Mouse (Mus musculus) hindbrain, postnatal 0 days (tissue): Measurements from ENCODE around the gene Tmem102. TPM values are rescaled to one million over a fixed set of nuclear protein-coding genes. Genes with fewer than 3 reads are reported as not detected.

Source experiments
- ATAC-seq: fragments of 200-750 bp; cut with Nextera tagmentation; 2 replicates; pipeline ENCODE4 v1.8.0; 2017; ENCODE audit warnings: mild to moderate bottlenecking, moderate TSS enrichment, moderate library complexity
- DNase-seq: peaks from one replicate; pipeline ENCODE4 v3.0.0-alpha.2; 2015; ENCODE audit warnings: low spot score
- H3K27ac ChIP-seq: fragments of 300-500 bp; sonication (generic); 2 replicates; pipeline ENCODE4 v1.5.1; 2014; ENCODE audit warnings: mild to moderate bottlenecking
- H3K27me3 ChIP-seq: fragments of 300-500 bp; sonication (generic); 2 replicates; pipeline ENCODE4 v1.6.1; 2014; ENCODE audit warnings: low read length, mixed read lengths; ENCODE audit not compliant: insufficient read depth
- H3K36me3 ChIP-seq: fragments of 300-500 bp; sonication (generic); 2 replicates; pipeline ENCODE4 v1.6.1; 2014; ENCODE audit warnings: low read length, mixed read lengths; ENCODE audit not compliant: insufficient read depth
- H3K4me1 ChIP-seq: fragments of 300-500 bp; sonication (generic); 2 replicates; pipeline ENCODE4 v1.6.1; 2014; ENCODE audit warnings: antibody characterized with exemption, low read length, mixed read lengths; ENCODE audit not compliant: insufficient read depth
- H3K4me2 ChIP-seq: fragments of 300-500 bp; sonication (generic); 2 replicates; pipeline ENCODE4 v1.6.1; 2014; ENCODE audit warnings: low read depth, mild to moderate bottlenecking, low read length, moderate library complexity, mixed read lengths
- H3K4me3 ChIP-seq: fragments of 300-500 bp; sonication (generic); 2 replicates; pipeline ENCODE4 v1.5.1; 2014; ENCODE audit warnings: low read length
- H3K9ac ChIP-seq: fragments of 300-500 bp; sonication (generic); replicated peaks from 2 replicates; pipeline ENCODE4 v1.6.1; 2014; ENCODE audit warnings: mild to moderate bottlenecking, low read length, moderate library complexity, mixed read lengths
- H3K9me3 ChIP-seq: fragments of 300-500 bp; sonication (generic); 2 replicates; pipeline ENCODE4 v1.6.1; 2016; ENCODE audit warnings: low read length, mixed read lengths
- CTCF ChIP-seq: IDR thresholded peaks from 2 replicates; pipeline ENCODE4 v1.5.1; 2016; ENCODE audit warnings: antibody characterized with exemption, control low read depth, low read depth
- WGBS: fragments of 180-500 bp; shearing (Covaris S2); extraction: QIAGEN DNeasy Blood & Tissue Kit; methylation state at CpG from one replicate; pipeline ENCODE4 v1.1.7; 2014; 5-methylcytosine and 5-hydroxymethylcytosine counted together
- polyA plus RNA-seq: library from polyadenylated mRNA; unstranded; fragments of >200 nt; fragmentation: Nextera tagmentation; extraction: Ambion mirVana; gene quantifications from 2 replicates; pipeline ENCODE4 v1.2.1, GENCODE M21; 2015
- total RNA-seq: library from RNA; depleted of rRNA; stranded (reverse); fragments of >200 nt; gene quantifications from 2 replicates; pipeline ENCODE4 v1.2.3, GENCODE M21; 2014

Tmem102 gene
- total and polyA plus RNA-seq, 2 experiments from 2014 or later = 0.16 to 1.5 TPM

DNA sequence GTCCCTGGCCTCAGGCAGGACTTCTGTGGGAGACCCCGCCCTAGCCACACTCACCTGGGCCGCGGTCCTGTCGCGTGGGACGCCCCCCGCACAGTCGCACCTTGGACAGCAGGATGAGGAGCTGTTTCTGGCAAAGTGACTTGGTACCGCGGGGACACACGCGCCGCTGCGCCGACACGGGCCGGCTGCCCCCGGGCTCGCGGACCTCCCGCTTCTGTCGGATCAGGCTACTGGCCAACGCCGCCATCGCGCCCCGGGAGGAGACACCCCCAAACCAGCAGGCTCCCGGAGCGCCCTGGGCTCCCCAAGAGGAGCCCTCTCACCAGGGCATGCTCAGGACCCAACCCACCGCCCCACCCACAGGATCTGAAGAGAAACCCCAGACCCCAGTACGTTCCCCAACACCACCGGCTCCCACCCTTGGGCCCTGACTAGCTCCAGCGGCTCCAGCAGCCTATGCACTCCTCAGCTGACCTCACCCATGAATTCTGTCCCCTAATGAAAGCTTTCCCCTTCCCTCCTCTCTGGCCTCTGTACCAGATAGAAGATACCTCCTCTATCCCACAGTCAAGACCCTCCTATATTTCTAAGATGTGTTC is 3.9 kb downstream of the Tmem102 start, which contains the start of gene Fgf11:
Gene Fgf11 (minus strand): TSS at position 479 of the 599 bp plus-strand sequence.
- Histone ChIP-seq H3K27ac (peak within 1 kb of the TSS; percentile 92), H3K9me3 (no peaks in the 10 kb centered on the region), H3K36me3 (no peaks in the 10 kb centered on the region), H3K4me2 (peak within 1 kb of the TSS; percentile 95), H3K4me3 (peak within 1 kb of the TSS; percentile 60), H3K9ac (peak within 1 kb of the TSS; percentile 71), H3K4me1 (peaks cover 33% of the 10 kb centered on the region), H3K27me3 (peaks cover 20% of the 10 kb centered on the region)
- no peak for TF ChIP-seq CTCF
- WGBS = 2% methylated on average over 33 of the region's 33 CpGs
- peak; percentile 8; the same call in 1 of the 2 replicates for ATAC-seq
- DNase-seq = no peak

DNA sequence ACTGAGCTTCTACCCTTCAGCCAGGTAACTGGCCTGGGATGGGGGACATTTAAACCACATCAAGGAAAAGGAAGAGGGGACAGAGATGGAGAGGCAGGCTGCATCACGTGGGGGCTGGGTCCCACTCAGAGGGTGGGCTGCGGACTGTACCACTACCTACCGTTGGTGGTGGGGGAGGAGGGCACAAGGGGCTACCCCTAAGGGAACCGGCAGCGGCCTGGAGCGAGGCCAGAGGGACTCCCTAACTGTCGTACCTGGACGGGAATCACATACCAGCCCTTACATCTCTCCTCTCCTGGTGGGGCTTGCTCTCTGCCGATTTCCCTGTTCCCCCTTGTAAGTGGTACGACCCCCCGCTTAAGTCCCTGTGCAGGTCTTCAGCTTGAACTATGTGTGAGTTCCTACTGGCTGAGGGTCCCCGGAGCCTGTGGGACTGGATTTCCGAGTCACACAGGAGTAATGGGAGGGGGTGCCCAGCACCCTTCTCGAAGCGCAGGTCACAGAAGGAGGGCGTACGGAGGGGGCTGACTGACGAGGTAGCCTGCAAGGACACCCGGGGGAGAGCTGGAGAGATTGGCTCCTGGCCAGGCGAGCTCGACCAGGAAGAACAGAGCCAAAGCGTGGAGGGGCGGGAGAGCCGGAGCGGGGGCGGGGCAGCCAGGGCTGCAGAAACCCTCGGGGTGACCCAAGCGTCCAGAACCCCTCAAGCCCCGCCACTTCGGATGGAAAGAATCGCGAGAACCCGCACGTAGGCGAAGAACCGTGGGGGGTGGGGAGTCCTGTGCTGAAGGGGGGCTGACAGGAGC is 4.8 kb downstream of the Tmem102 start:
- Histone ChIP-seq H3K27me3 (peaks cover 13% of the 10 kb centered on the region), H3K36me3 (no peaks in the 10 kb centered on the region), H3K27ac (peak overlapping the region; percentile 92), H3K4me3 (peak overlapping the region; percentile 60), H3K4me1 (peaks cover 33% of the 10 kb centered on the region), H3K4me2 (peak overlapping the region; percentile 95), H3K9ac (peak overlapping the region; percentile 71), H3K9me3 (no peaks in the 10 kb centered on the region)
- ATAC-seq = peak; percentile 82
- peak; percentile 89 for DNase-seq
- WGBS = under 1% methylated on average over 33 of the region's 36 CpGs
- no peak for TF ChIP-seq CTCF

DNA sequence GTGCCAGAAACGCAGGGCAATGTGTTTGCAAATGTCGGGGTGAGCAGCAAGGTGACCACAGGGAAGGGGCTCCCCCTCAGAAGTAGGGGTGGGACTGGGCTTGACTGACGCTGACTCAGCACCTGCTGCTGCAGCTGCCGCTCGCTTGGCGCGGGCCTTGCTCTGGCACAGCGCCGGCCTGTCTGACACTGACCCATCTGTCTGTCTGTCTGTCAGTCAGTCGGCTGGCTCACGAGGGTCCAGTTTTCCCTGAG is 5.4 kb downstream of the Tmem102 start:
- Histone ChIP-seq H3K4me1 (peaks cover 33% of the 10 kb centered on the region), H3K4me2 (peak overlapping the region; percentile 95), H3K9ac (peak overlapping the region; percentile 71), H3K27me3 (peaks cover 8% of the 10 kb centered on the region), H3K4me3 (peak overlapping the region; percentile 60), H3K36me3 (no peaks in the 10 kb centered on the region), H3K9me3 (no peaks in the 10 kb centered on the region), H3K27ac (peak overlapping the region; percentile 92)
- ATAC-seq (peak; percentile 22; the same call in 1 of the 2 replicates), DNase-seq (peak; percentile 75)
- WGBS = 2% methylated on average over 11 of the region's 11 CpGs
- TF ChIP-seq CTCF = no peak

DNA sequence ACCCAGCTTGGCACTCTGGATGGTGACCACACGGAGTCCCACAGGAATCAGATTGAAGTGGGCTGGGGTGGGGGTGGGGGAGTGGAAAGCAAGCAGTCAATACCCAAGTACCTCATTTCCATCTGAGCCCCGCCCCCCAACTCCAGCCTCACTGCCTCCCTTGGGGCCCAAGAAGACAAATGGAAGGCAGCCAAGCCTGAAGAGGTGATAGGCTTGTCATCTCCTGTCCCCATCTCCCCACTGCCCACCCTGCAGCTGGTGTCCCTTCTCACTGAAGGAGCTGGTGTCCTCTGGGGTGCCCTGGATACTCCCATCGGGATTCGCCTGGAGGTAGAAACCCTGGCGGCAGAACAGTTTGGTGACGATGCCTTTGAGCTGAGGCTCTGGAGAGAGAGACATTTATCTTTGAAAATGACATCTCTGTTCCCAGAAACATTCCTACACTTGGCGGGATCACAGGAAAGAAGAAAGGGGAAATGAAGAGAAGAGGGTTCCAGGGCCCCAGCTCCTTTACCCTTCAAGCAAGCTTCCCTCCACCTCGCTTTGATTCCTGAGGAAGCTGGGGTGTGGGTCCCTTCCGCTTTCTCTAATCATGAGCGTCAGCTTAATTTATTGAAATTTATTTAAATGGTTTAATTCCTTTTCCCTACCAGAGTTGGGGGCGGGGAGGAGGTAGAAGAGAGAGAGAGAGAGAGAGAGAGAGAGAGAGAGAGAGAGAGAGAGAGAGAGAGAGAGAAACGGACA is 5.9 kb downstream of the Tmem102 start:
- ATAC-seq = no peak
- no peaks in the 10 kb centered on the region for H3K9me3 ChIP-seq
- 11% methylated on average over 12 of the region's 12 CpGs for WGBS
- H3K4me3 ChIP-seq = peak overlapping the region; percentile 60
- H3K27ac ChIP-seq = peak overlapping the region; percentile 92
- H3K36me3 ChIP-seq = no peaks in the 10 kb centered on the region
- H3K4me2 ChIP-seq = peak overlapping the region; percentile 95
- no peak for TF ChIP-seq CTCF
- DNase-seq = peak; percentile 53
- peak overlapping the region; percentile 71 for H3K9ac ChIP-seq
- peaks cover 29% of the 10 kb centered on the region for H3K4me1 ChIP-seq
- H3K27me3 ChIP-seq = 0 out of 2 replicates have a peak, but pooled peaks cover 3% of the 10 kb centered on the region

DNA sequence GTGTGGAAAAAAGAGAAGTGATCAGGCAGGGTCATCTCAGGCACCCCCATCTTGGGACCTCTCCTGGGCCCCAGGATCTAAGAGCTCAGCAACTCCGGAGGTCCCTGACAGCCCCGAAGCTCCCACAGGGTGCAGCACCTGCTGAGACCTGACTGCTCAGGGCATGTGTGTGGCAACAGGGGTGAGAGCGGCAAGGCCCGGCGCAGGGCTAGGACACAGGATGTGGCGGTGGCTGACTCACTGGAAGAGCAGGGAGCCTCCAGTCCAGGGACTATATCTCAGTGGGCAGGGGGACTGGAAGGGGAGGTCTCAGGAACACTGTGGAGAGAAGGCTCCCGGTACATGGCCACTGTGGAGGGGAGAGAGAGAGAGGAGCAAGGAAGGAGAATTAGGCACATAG is 7.5 kb downstream of the Tmem102 start:
- no peak for ATAC-seq
- Histone ChIP-seq H3K27me3 (no peaks in the 10 kb centered on the region), H3K4me1 (peaks cover 19% of the 10 kb centered on the region), H3K4me2 (no peak overlapping the region), H3K36me3 (no peaks in the 10 kb centered on the region), H3K27ac (no peak overlapping the region), H3K9me3 (no peaks in the 10 kb centered on the region), H3K9ac (no peak overlapping the region), H3K4me3 (no peak overlapping the region)
- DNase-seq = no peak
- WGBS = 80% methylated on average over 7 of the region's 7 CpGs
- TF ChIP-seq CTCF = no peak

DNA sequence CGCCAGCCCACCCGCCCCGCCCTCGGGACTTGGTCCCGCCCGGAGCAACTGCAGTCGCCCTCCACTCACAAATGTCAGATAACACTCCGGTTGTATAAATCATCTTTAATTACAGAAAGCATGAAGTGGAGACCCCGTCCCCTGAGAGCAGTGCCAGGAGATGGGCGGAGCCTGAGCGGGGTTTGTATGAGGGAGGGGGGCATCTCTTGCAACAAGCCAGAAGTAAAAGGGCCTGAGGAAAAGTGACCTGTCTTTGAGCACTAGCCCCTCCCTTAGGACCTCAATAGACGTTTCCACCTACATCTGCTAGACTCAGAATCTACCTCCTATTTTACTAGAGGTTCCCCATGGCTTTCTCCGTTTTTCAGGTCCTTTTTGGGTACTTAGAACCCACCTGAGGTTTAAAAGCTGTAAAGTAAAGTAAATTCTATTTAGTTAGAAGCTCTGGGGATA is 9.4 kb downstream of the Tmem102 start:
- Histone ChIP-seq H3K4me1 (peaks cover 15% of the 10 kb centered on the region), H3K4me2 (peak overlapping the region; percentile 64), H3K27me3 (no peaks in the 10 kb centered on the region), H3K27ac (no peak overlapping the region), H3K9me3 (no peaks in the 10 kb centered on the region), H3K4me3 (peak overlapping the region; percentile 39), H3K9ac (peak overlapping the region; percentile 25; the same call in 1 of the 2 replicates), H3K36me3 (no peaks in the 10 kb centered on the region)
- no peak for DNase-seq
- no peak for ATAC-seq
- 3% methylated on average over 13 of the region's 13 CpGs for WGBS
- TF ChIP-seq CTCF = no peak
